In the genomic region with DNA sequence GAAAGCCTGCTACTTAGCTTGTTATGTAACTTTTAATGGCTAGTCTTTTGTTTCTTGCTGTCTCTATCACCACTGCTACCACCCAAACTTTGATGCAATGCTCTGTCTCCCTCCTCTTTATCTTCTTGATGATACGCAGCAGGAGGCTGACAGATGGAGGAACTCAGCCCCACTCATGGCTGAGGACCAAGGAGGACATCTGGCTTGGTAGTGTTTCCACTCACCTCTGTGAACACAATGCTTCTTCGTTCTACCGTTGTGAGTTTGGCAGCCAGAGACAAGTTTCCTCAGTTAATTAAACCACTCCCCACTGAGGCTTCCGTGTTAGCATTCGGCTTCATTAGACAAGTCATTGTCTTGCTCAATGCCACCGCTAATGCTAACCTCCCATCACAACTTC, we compare ENCODE assay signal across 20 mouse cellular contexts.
DNase-seq lines count a peak whose midpoint lies in the region; ATAC-seq and TF ChIP-seq lines count a peak whose summit lies in the region.
"Had no signal": no experiment of that assay in that cellular context is flagged by ENCODE, and none has a peak within 500 bp of the region (broad histone marks: within the 10 kb centered on the region; RNA-seq: fewer than 3 reads in every experiment).

No protein-coding gene starts in this region.

- peak; percentile 35; the same call in 1 of the 2 replicates for ATAC-seq in forebrain, embryonic 14.5 days
- ATAC-seq in forebrain, embryonic 12.5 days (ENCODE audit: low FRiP score) = no peak; the same call in 1 of the 2 replicates
- no peak for ATAC-seq in midbrain, postnatal 0 days (ENCODE audit: low FRiP score)
- no peak for ATAC-seq in midbrain, embryonic 11.5 days (ENCODE audit: low FRiP score)
- ATAC-seq: forebrain, postnatal 0 days; intestine, postnatal 0 days had no signal

- H3K27me3 ChIP-seq in forebrain, embryonic 14.5 days (replicated peaks; ENCODE audit: control insufficient read depth, insufficient read depth, low read length) = no peaks in the 10 kb centered on the region
- H3K27me3 ChIP-seq in forebrain, embryonic 12.5 days = no peaks in the 10 kb centered on the region
- no peaks in the 10 kb centered on the region for H3K27me3 ChIP-seq in midbrain, postnatal 0 days (ENCODE audit: insufficient read depth, low read length)
- no peaks in the 10 kb centered on the region for H3K27me3 ChIP-seq in midbrain, embryonic 11.5 days (ENCODE audit: control insufficient read depth, insufficient read depth, low read length)
- H3K27me3 ChIP-seq: CH12.LX; embryonic facial prominence, embryonic 12.5 days; liver, embryonic 15.5 days; midbrain, embryonic 12.5 days; neural tube, embryonic 12.5 days had no signal

- H3K27ac ChIP-seq in forebrain, embryonic 14.5 days (ENCODE audit: low read depth, low read length) = no peak overlapping the region
- no peak overlapping the region for H3K27ac ChIP-seq in forebrain, embryonic 12.5 days
- no peak overlapping the region for H3K27ac ChIP-seq in midbrain, postnatal 0 days (ENCODE audit: low read depth, low read length)
- no peak overlapping the region for H3K27ac ChIP-seq in midbrain, embryonic 11.5 days (ENCODE audit: low read depth, low read length)
- H3K27ac ChIP-seq: embryonic facial prominence, embryonic 12.5 days; liver, embryonic 15.5 days; macrophage; midbrain, embryonic 12.5 days; neural tube, embryonic 12.5 days had no signal

- H3K36me3 ChIP-seq in forebrain, embryonic 14.5 days (ENCODE audit: control insufficient read depth, insufficient read depth, low read length) = no peaks in the 10 kb centered on the region
- no peaks in the 10 kb centered on the region for H3K36me3 ChIP-seq in forebrain, embryonic 12.5 days (replicated peaks)
- H3K36me3 ChIP-seq in midbrain, postnatal 0 days (ENCODE audit: insufficient read depth, low read length) = no peaks in the 10 kb centered on the region
- no peaks in the 10 kb centered on the region for H3K36me3 ChIP-seq in midbrain, embryonic 11.5 days (ENCODE audit: control insufficient read depth, insufficient read depth, low read length)
- H3K36me3 ChIP-seq: embryonic facial prominence, embryonic 12.5 days; liver, embryonic 15.5 days; midbrain, embryonic 12.5 days; neural tube, embryonic 12.5 days had no signal

- peak; percentile 68 for DNase-seq in forebrain, embryonic 14.5 days (ENCODE audit: low spot score)
- DNase-seq in layer of hippocampus, adult 18-20 months (ENCODE audit: low spot score in 2 of 2) = peak; percentile 16 to 33
- DNase-seq in layer of hippocampus, adult 9-11 months = no peak
- DNase-seq in midbrain, postnatal 0 days (ENCODE audit: low spot score) = peak; percentile 82
- DNase-seq in midbrain, embryonic 11.5 days (ENCODE audit: low spot score, missing footprints) = no peak
- no peak for DNase-seq in urinary bladder, postnatal 25 days (ENCODE audit: low spot score)
- DNase-seq: adrenal gland, postnatal 25 days; cerebellum, adult 8-10 months; forebrain, postnatal 0 days; gastrocnemius, postnatal 36 days; thymus, postnatal 25 days had no signal

- H3K4me2 ChIP-seq in forebrain, embryonic 14.5 days (ENCODE audit: low read length) = no peak overlapping the region
- H3K4me2 ChIP-seq in forebrain, embryonic 12.5 days = no peak overlapping the region
- no peak overlapping the region for H3K4me2 ChIP-seq in midbrain, postnatal 0 days (ENCODE audit: low read depth, low read length, poor library complexity, severe bottlenecking)
- H3K4me2 ChIP-seq in midbrain, embryonic 11.5 days = no peak overlapping the region
- H3K4me2 ChIP-seq: embryonic facial prominence, embryonic 12.5 days; liver, embryonic 15.5 days; midbrain, embryonic 12.5 days; neural tube, embryonic 12.5 days had no signal

- no peak overlapping the region for H3K4me3 ChIP-seq in forebrain, embryonic 14.5 days (ENCODE audit: low read depth, low read length)
- no peak overlapping the region for H3K4me3 ChIP-seq in forebrain, embryonic 12.5 days (replicated peaks)
- no peak overlapping the region for H3K4me3 ChIP-seq in midbrain, postnatal 0 days (ENCODE audit: low read depth, low read length)
- H3K4me3 ChIP-seq in midbrain, embryonic 11.5 days (ENCODE audit: low read depth, low read length) = no peak overlapping the region
- H3K4me3 ChIP-seq: embryonic facial prominence, embryonic 12.5 days; erythroblast, embryonic 14.5 days; liver, embryonic 15.5 days; midbrain, embryonic 12.5 days; neural tube, embryonic 12.5 days had no signal

- TF ChIP-seq CTCF in midbrain, postnatal 0 days (IDR thresholded peaks at IDR 0.05) = no peak

- 14% methylated on average over 6 of the region's 6 CpGs for WGBS in forebrain, embryonic 14.5 days
- WGBS in forebrain, embryonic 12.5 days = 21% methylated on average over 6 of the region's 6 CpGs
- WGBS in midbrain, postnatal 0 days = 43% methylated on average over 6 of the region's 6 CpGs
- 60% methylated on average over 6 of the region's 6 CpGs for WGBS in midbrain, embryonic 11.5 days

- H3K4me1 ChIP-seq in forebrain, embryonic 14.5 days (ENCODE audit: control insufficient read depth, insufficient read depth, low read length) = peaks cover 11% of the 10 kb centered on the region
- peaks cover 11% of the 10 kb centered on the region for H3K4me1 ChIP-seq in forebrain, embryonic 12.5 days
- peaks cover 3% of the 10 kb centered on the region; the same call in 1 of the 2 replicates for H3K4me1 ChIP-seq in midbrain, postnatal 0 days (ENCODE audit: insufficient read depth, low read length)
- H3K4me1 ChIP-seq in midbrain, embryonic 11.5 days (ENCODE audit: control insufficient read depth, insufficient read depth, low read length) = peaks cover 4% of the 10 kb centered on the region
- H3K4me1 ChIP-seq: liver, embryonic 15.5 days had no signal

- no peak overlapping the region for H3K9ac ChIP-seq in forebrain, embryonic 14.5 days (ENCODE audit: low read length)
- H3K9ac ChIP-seq in forebrain, embryonic 12.5 days = no peak overlapping the region
- no peak overlapping the region for H3K9ac ChIP-seq in midbrain, postnatal 0 days (replicated peaks; ENCODE audit: low read length, poor library complexity, severe bottlenecking)
- H3K9ac ChIP-seq in midbrain, embryonic 11.5 days (ENCODE audit: low read length) = no peak overlapping the region
- H3K9ac ChIP-seq: embryonic facial prominence, embryonic 12.5 days; forebrain, postnatal 0 days; liver, embryonic 15.5 days; midbrain, embryonic 12.5 days; neural tube, embryonic 12.5 days had no signal

- no peaks in the 10 kb centered on the region for H3K9me3 ChIP-seq in forebrain, embryonic 14.5 days (replicated peaks; ENCODE audit: control insufficient read depth, low read length)
- no peaks in the 10 kb centered on the region for H3K9me3 ChIP-seq in forebrain, embryonic 12.5 days
- no peaks in the 10 kb centered on the region for H3K9me3 ChIP-seq in midbrain, postnatal 0 days (ENCODE audit: low read length)
- H3K9me3 ChIP-seq in midbrain, embryonic 11.5 days (ENCODE audit: control insufficient read depth, low read length) = no peaks in the 10 kb centered on the region
- H3K9me3 ChIP-seq: embryonic facial prominence, embryonic 12.5 days; liver, embryonic 15.5 days; midbrain, embryonic 12.5 days; neural tube, embryonic 12.5 days had no signal

Comparison
In these comparisons a context has a peak if more than half of its experiments do, and no peak if none do; other contexts are left out.
1. DNase-seq: peak in forebrain, embryonic 14.5 days (single experiment), layer of hippocampus, adult 18-20 months (2 of 2) and midbrain, postnatal 0 days (single experiment); none in layer of hippocampus, adult 9-11 months (single experiment), midbrain, embryonic 11.5 days (single experiment) and urinary bladder, postnatal 25 days (single experiment).